Mouse (Mus musculus) erythroid progenitor cell, adult 5-6 weeks (primary cell): ENCODE data around the gene Rnase10. TPM values are rescaled to one million over a fixed set of nuclear protein-coding genes. Genes with fewer than 3 reads are reported as not detected.

ENCODE experiments used
- total RNA-seq, 2 experiments: library from RNA; stranded (forward) in 1 of 2; stranded (reverse) in 1 of 2; fragments of 150-400 nt in 1 of 2; fragments of 186-747, 209-891 nt in 1 of 2; gene quantifications; 2 replicates each; pipeline versions ENCODE4 v1.2.3 to v1.2.4; 2015 to 2017; ENCODE audit warnings: low replicate concordance in 2 of 2

The Rnase10 gene
- total RNA-seq, 2 experiments from 2014 or later, result not detected

Other genes starting within 250 kb of the Rnase10 start
- gene Ttc5, start 222.2 kb upstream of the Rnase10 start, total RNA-seq (2015; ENCODE audit: low replicate concordance), result 13.3 and 21.4 TPM in 2 replicates
- gene Ttc5, start 222.2 kb upstream of the Rnase10 start, total RNA-seq (2017; ENCODE audit: low replicate concordance), result 12.3 and 18.5 TPM in 2 replicates
- not detected in 2 replicates for gene Ccnb1ip1, start 200.0 kb upstream of the Rnase10 start, total RNA-seq (2015; ENCODE audit: low replicate concordance)
- gene Ccnb1ip1, start 200.0 kb upstream of the Rnase10 start, total RNA-seq (2017; ENCODE audit: low replicate concordance), result not detected in 2 replicates
- gene Parp2, start 199.9 kb upstream of the Rnase10 start, total RNA-seq (2015; ENCODE audit: low replicate concordance), result 18.0 and 29.3 TPM in 2 replicates
- 32.5 and 63.5 TPM in 2 replicates for gene Parp2, start 199.9 kb upstream of the Rnase10 start, total RNA-seq (2017; ENCODE audit: low replicate concordance)
- 12.3 and 13.8 TPM in 2 replicates for gene Tep1, start 137.2 kb upstream of the Rnase10 start, total RNA-seq (2015; ENCODE audit: low replicate concordance)
- 3.0 and 3.6 TPM in 2 replicates for gene Tep1, start 137.2 kb upstream of the Rnase10 start, total RNA-seq (2017; ENCODE audit: low replicate concordance)
- gene Klhl33, start 110.2 kb upstream of the Rnase10 start, total RNA-seq (2015; ENCODE audit: low replicate concordance), result not detected in 2 replicates
- gene Klhl33, start 110.2 kb upstream of the Rnase10 start, total RNA-seq (2017; ENCODE audit: low replicate concordance), result not detected in 2 replicates
- gene Osgep, start 82.9 kb upstream of the Rnase10 start, total RNA-seq (2015; ENCODE audit: low replicate concordance), result 39.3 and 75.5 TPM in 2 replicates
- gene Osgep, start 82.9 kb upstream of the Rnase10 start, total RNA-seq (2017; ENCODE audit: low replicate concordance), result 14.8 and 16.6 TPM in 2 replicates
- gene Apex1, start 82.8 kb upstream of the Rnase10 start, total RNA-seq (2015; ENCODE audit: low replicate concordance), result 16.6 and 28.9 TPM in 2 replicates
- 8.3 and 13.2 TPM in 2 replicates for gene Apex1, start 82.8 kb upstream of the Rnase10 start, total RNA-seq (2017; ENCODE audit: low replicate concordance)
- 34.4 and 37.8 TPM in 2 replicates for gene Pip4p1, start 76.9 kb upstream of the Rnase10 start, total RNA-seq (2015; ENCODE audit: low replicate concordance)
- 23.5 and 28.2 TPM in 2 replicates for gene Pip4p1, start 76.9 kb upstream of the Rnase10 start, total RNA-seq (2017; ENCODE audit: low replicate concordance)
- gene Pnp, start 76.7 kb upstream of the Rnase10 start, total RNA-seq (2015; ENCODE audit: low replicate concordance), result 256 and 266 TPM in 2 replicates
- gene Pnp, start 76.7 kb upstream of the Rnase10 start, total RNA-seq (2017; ENCODE audit: low replicate concordance), result 218 and 252 TPM in 2 replicates
- gene Gm49342, start 63.2 kb upstream of the Rnase10 start, total RNA-seq (2015; ENCODE audit: low replicate concordance), result not detected in 2 replicates
- 59.7 TPM in 1 of 2 replicates, not detected in the other for gene Gm49342, start 63.2 kb upstream of the Rnase10 start, total RNA-seq (2017; ENCODE audit: low replicate concordance)
- 71.0 and 182 TPM in 2 replicates for gene Pnp2, start 51.8 kb upstream of the Rnase10 start, total RNA-seq (2015; ENCODE audit: low replicate concordance)
- gene Pnp2, start 51.8 kb upstream of the Rnase10 start, total RNA-seq (2017; ENCODE audit: low replicate concordance), result 38.7 and 45.7 TPM in 2 replicates
- gene Rnase9, start 34.1 kb downstream of the Rnase10 start, total RNA-seq (2015; ENCODE audit: low replicate concordance), result not detected in 2 replicates
- gene Rnase9, start 34.1 kb downstream of the Rnase10 start, total RNA-seq (2017; ENCODE audit: low replicate concordance), result not detected in 2 replicates
- not detected in 2 replicates for gene Rnase11, start 42.4 kb downstream of the Rnase10 start, total RNA-seq (2015; ENCODE audit: low replicate concordance)
- gene Rnase11, start 42.4 kb downstream of the Rnase10 start, total RNA-seq (2017; ENCODE audit: low replicate concordance), result not detected in 2 replicates
- gene Rnase12, start 49.9 kb downstream of the Rnase10 start, total RNA-seq (2015; ENCODE audit: low replicate concordance), result 7.1 TPM in 1 of 2 replicates, not detected in the other
- 7.3 TPM in 1 of 2 replicates, not detected in the other for gene Rnase12, start 49.9 kb downstream of the Rnase10 start, total RNA-seq (2017; ENCODE audit: low replicate concordance)
- not detected in 2 replicates for gene Olfr750, start 66.7 kb downstream of the Rnase10 start, total RNA-seq (2015; ENCODE audit: low replicate concordance)
- gene Olfr750, start 66.7 kb downstream of the Rnase10 start, total RNA-seq (2017; ENCODE audit: low replicate concordance), result not detected in 2 replicates
- gene Rnase4, start 83.3 kb downstream of the Rnase10 start, total RNA-seq (2015; ENCODE audit: low replicate concordance), result 8.0 and 11.5 TPM in 2 replicates
- 6.4 and 10.3 TPM in 2 replicates for gene Rnase4, start 83.3 kb downstream of the Rnase10 start, total RNA-seq (2017; ENCODE audit: low replicate concordance)
- 8.0 and 17.7 TPM in 2 replicates for gene Ang, start 83.4 kb downstream of the Rnase10 start, total RNA-seq (2015; ENCODE audit: low replicate concordance)
- 2.2 TPM in 1 of 2 replicates, not detected in the other for gene Ang, start 83.4 kb downstream of the Rnase10 start, total RNA-seq (2017; ENCODE audit: low replicate concordance)
- gene Eddm3b, start 106.7 kb downstream of the Rnase10 start, total RNA-seq (2015; ENCODE audit: low replicate concordance), result not detected in 2 replicates
- gene Eddm3b, start 106.7 kb downstream of the Rnase10 start, total RNA-seq (2017; ENCODE audit: low replicate concordance), result not detected in 2 replicates
- 10.5 and 25.6 TPM in 2 replicates for gene Rnase6, start 116.2 kb downstream of the Rnase10 start, total RNA-seq (2015; ENCODE audit: low replicate concordance)
- gene Rnase6, start 116.2 kb downstream of the Rnase10 start, total RNA-seq (2017; ENCODE audit: low replicate concordance), result 11.7 and 13.3 TPM in 2 replicates
- not detected in 2 replicates for gene Rnase1, start 139.0 kb downstream of the Rnase10 start, total RNA-seq (2015; ENCODE audit: low replicate concordance)
- gene Rnase1, start 139.0 kb downstream of the Rnase10 start, total RNA-seq (2017; ENCODE audit: low replicate concordance), result not detected in 2 replicates
- not detected in 2 replicates for gene Rnase2b, start 154.5 kb downstream of the Rnase10 start, total RNA-seq (2015; ENCODE audit: low replicate concordance)
- not detected in 2 replicates for gene Rnase2b, start 154.5 kb downstream of the Rnase10 start, total RNA-seq (2017; ENCODE audit: low replicate concordance)
- gene Ang2, start 191.4 kb downstream of the Rnase10 start, total RNA-seq (2015; ENCODE audit: low replicate concordance), result not detected in 2 replicates
- gene Ang2, start 191.4 kb downstream of the Rnase10 start, total RNA-seq (2017; ENCODE audit: low replicate concordance), result not detected in 2 replicates
- gene Ear14, start 195.6 kb downstream of the Rnase10 start, total RNA-seq (2015; ENCODE audit: low replicate concordance), result not detected in 2 replicates
- not detected in 2 replicates for gene Ear14, start 195.6 kb downstream of the Rnase10 start, total RNA-seq (2017; ENCODE audit: low replicate concordance)
- not detected in 2 replicates for gene Rnase2a, start 248.4 kb downstream of the Rnase10 start, total RNA-seq (2015; ENCODE audit: low replicate concordance)
- not detected in 2 replicates for gene Rnase2a, start 248.4 kb downstream of the Rnase10 start, total RNA-seq (2017; ENCODE audit: low replicate concordance)